Mouse (Mus musculus) lung, adult 2 months (tissue): ENCODE measurements at regions not wholly inside any gene's neighbourhood (a gene's known extent, or its start where the extent isn't known, plus 50 kb on each side); places are given as distances from the start of the nearest gene placed in this dataset.

ENCODE experiments used
- CTCF ChIP-seq: fragments of 200-500 bp; IDR thresholded peaks from 2 replicates; pipeline ENCODE4 v1.5.1; 2011; ENCODE audit warnings: mild to moderate bottlenecking, low read length, control low read depth; ENCODE audit not compliant: insufficient read depth
- POLR2A ChIP-seq: fragments of 200-500 bp; IDR thresholded peaks from 2 replicates; pipeline ENCODE4 v1.6.1; 2011; ENCODE audit warnings: low read depth, mild to moderate bottlenecking, control low read depth, low read length, borderline replicate concordance; ENCODE audit errors: extremely low read depth

- TF ChIP-seq POLR2A (no peak), CTCF (no peak)
Measured at GRCm38 (mm10) chr2:78980661-78981229, 112.8 kb downstream of the Ube2e3 start.
